ENCODE assay signal across 8 mouse cellular contexts in genomic region chr9:66510944-66511343, GRCm38 (mm10). TPM values are rescaled to one million over a fixed set of nuclear protein-coding genes. Genes with fewer than 3 reads are reported as not detected.
DNase-seq lines count a peak whose midpoint lies in the region; ATAC-seq and TF ChIP-seq lines count a peak whose summit lies in the region.

No protein-coding gene starts in this region.

- H3K9me3 ChIP-seq in heart, embryonic 15.5 days (replicated peaks): no peaks in the 10 kb centered on the region
- no peaks in the 10 kb centered on the region for H3K9me3 ChIP-seq in limb, embryonic 14.5 days (ENCODE audit: control insufficient read depth, low read length)

- no peaks in the 10 kb centered on the region for H3K27me3 ChIP-seq in heart, embryonic 15.5 days
- no peaks in the 10 kb centered on the region for H3K27me3 ChIP-seq in limb, embryonic 14.5 days (ENCODE audit: control insufficient read depth, insufficient read depth, low read length)
- no peaks in the 10 kb centered on the region for H3K27me3 ChIP-seq in small intestine, adult 2 months (ENCODE audit: control insufficient read depth, insufficient read depth, low read length)

- H3K4me2 ChIP-seq in heart, embryonic 15.5 days: peak overlapping the region; percentile 97
- peak overlapping the region; percentile 89 for H3K4me2 ChIP-seq in limb, embryonic 14.5 days (replicated peaks; ENCODE audit: low read depth, low read length, severe bottlenecking)

- peaks cover 42% of the 10 kb centered on the region for H3K4me1 ChIP-seq in heart, embryonic 15.5 days (replicated peaks)
- peaks cover 23% of the 10 kb centered on the region for H3K4me1 ChIP-seq in limb, embryonic 14.5 days (ENCODE audit: control insufficient read depth, insufficient read depth, low read length)
- H3K4me1 ChIP-seq in small intestine, adult 2 months (ENCODE audit: control insufficient read depth, insufficient read depth, insufficient read length, low read length): peaks cover 16% of the 10 kb centered on the region

- peaks cover 18% of the 10 kb centered on the region for H3K36me3 ChIP-seq in heart, embryonic 15.5 days
- H3K36me3 ChIP-seq in limb, embryonic 14.5 days (ENCODE audit: control insufficient read depth, insufficient read depth, low read length): peaks cover 54% of the 10 kb centered on the region
- H3K36me3 ChIP-seq in small intestine, adult 2 months (ENCODE audit: control insufficient read depth, insufficient read depth, low read length): peaks cover 16% of the 10 kb centered on the region

- DNase-seq in lung, postnatal 10 days: peak; percentile 34
- DNase-seq in lung, postnatal 14 days: no peak
- peak; percentile 47 to 57 for DNase-seq in cerebellum, adult 18-20 months
- no peak for DNase-seq in limb, embryonic 14.5 days (ENCODE audit: low spot score)
- DNase-seq in adrenal gland, postnatal 4 days (ENCODE audit: low spot score in 2 of 2): no peak
- DNase-seq in layer of hippocampus, postnatal 36 days: no peak

- H3K27ac ChIP-seq in heart, embryonic 15.5 days: peak overlapping the region; percentile 98
- H3K27ac ChIP-seq in limb, embryonic 14.5 days (replicated peaks; ENCODE audit: low read depth, low read length): peak overlapping the region; percentile 95
- H3K27ac ChIP-seq in small intestine, adult 2 months (ENCODE audit: insufficient read depth, low read depth, low read length): peak overlapping the region; percentile 28; the same call in 1 of the 2 replicates

- no peak for ATAC-seq in heart, embryonic 15.5 days (replicated peaks; ENCODE audit: insufficient number of reproducible peaks, insufficient read depth, low FRiP score, low read depth)
- ATAC-seq in limb, embryonic 14.5 days (ENCODE audit: low FRiP score, low read depth): no peak

- peak overlapping the region; percentile 68 for H3K4me3 ChIP-seq in heart, embryonic 15.5 days
- peak overlapping the region; percentile 60 for H3K4me3 ChIP-seq in limb, embryonic 14.5 days (replicated peaks; ENCODE audit: low read length)
- peak overlapping the region; percentile 71; the same call in 1 of the 2 replicates for H3K4me3 ChIP-seq in small intestine, adult 2 months (ENCODE audit: low read depth, low read length)

- TF ChIP-seq POLR2A in limb, embryonic 14.5 days (IDR thresholded peaks at IDR 0.05; ENCODE audit: borderline replicate concordance, extremely low read depth, insufficient read depth, insufficient read length): no peak
- TF ChIP-seq POLR2A in small intestine, adult 2 months (IDR thresholded peaks at IDR 0.05; ENCODE audit: low read depth, low read length): no peak

- WGBS in heart, embryonic 15.5 days: 9% methylated on average over 2 of the region's 2 CpGs
- 0% methylated on average over 2 of the region's 2 CpGs for WGBS in limb, embryonic 14.5 days
- WGBS in small intestine, adult 2 months: 1% methylated on average over 2 of the region's 2 CpGs

- TF ChIP-seq CTCF in small intestine, adult 2 months (IDR thresholded peaks at IDR 0.05; ENCODE audit: extremely low read depth, insufficient read length, insufficient replicate concordance, low read depth, low read length): no peak

- peak overlapping the region; percentile 80 for H3K9ac ChIP-seq in heart, embryonic 15.5 days
- peak overlapping the region; percentile 66 for H3K9ac ChIP-seq in limb, embryonic 14.5 days (ENCODE audit: low read depth, low read length, severe bottlenecking)

RNA-seq across cellular contexts. Expression of gene Fbxl22, which starts 3.4 kb away (rescaled TPM):
- 70.3 and 84.7 TPM in 2 replicates for polyA plus RNA-seq in heart, embryonic 15.5 days (2015; fragmentation: Nextera tagmentation; extraction: Ambion mirVana)
- 4.7 and 7.4 TPM in 2 replicates for polyA plus RNA-seq in limb, embryonic 14.5 days (2012; rRNA removed)
- polyA plus RNA-seq in limb, embryonic 14.5 days (2014; fragmentation: Nextera tagmentation; extraction: Ambion mirVana): 5.4 and 6.5 TPM in 2 replicates
- 20.3 and 20.5 TPM in 2 replicates for polyA plus RNA-seq in small intestine, adult 2 months (2012; rRNA removed)
- total RNA-seq in adrenal gland, postnatal 4 days (2021): under 1 TPM; 0.76 to 0.84 TPM
- total RNA-seq in layer of hippocampus, postnatal 36 days (2021): under 1 TPM; 0.28 to 0.35 TPM

Comparison
In these comparisons a context has a peak if more than half of its experiments do, and no peak if none do; other contexts are left out.
1. DNase-seq: peak in lung, postnatal 10 days (single experiment) and cerebellum, adult 18-20 months (2 of 2); none in lung, postnatal 14 days (single experiment), limb, embryonic 14.5 days (single experiment), adrenal gland, postnatal 4 days (0 of 2) and layer of hippocampus, postnatal 36 days (0 of 2).
2. H3K27ac ChIP-seq: peak in every context shown above with its lines; median percentile 98 in heart, embryonic 15.5 days; 95 in limb, embryonic 14.5 days; 28 in small intestine, adult 2 months.
3. Peak in every context shown above with its lines, with median percentiles within 50 percentile points of each other: H3K4me3 ChIP-seq.